Mouse (Mus musculus) left cerebral cortex, postnatal 10 days (tissue): ENCODE measurements around the gene Golga4. TPM values are rescaled to one million over a fixed set of nuclear protein-coding genes. Genes with fewer than 3 reads are reported as not detected.

Experiments
- DNase-seq, 2 experiments: peaks; one replicate each; pipeline ENCODE4 v3.0.0; 2021 to 2022; ENCODE audit warnings: low spot score in 2 of 2, mixed read lengths in 1 of 2; ENCODE audit errors: extremely low spot score in 1 of 2
- intact Hi-C: fragments of 180-260 bp; cut with DNase I; formaldehyde crosslinking; loops from one replicate; pipeline ENCODE4 v1.15.1; 2025
- total RNA-seq, 2 experiments: library from RNA; stranded (reverse); gene quantifications; 2 replicates each; pipeline ENCODE4 v1.2.3; 2021

Gene Golga4
- total RNA-seq, result 10 to 100 TPM; 73.5 to 74.4 TPM

GRCm38 (mm10) chr9:118506020-118506403 lies at the start of gene Golga4:
TSS of gene Golga4 (plus strand) at chr9:118506267.
- peak; percentile 90 to 94 for DNase-seq
- intact Hi-C loops, result no loop called here

- intact Hi-C loops, result no loop called here
- DNase-seq, result no peak
Observed at GRCm38 (mm10) chr9:118456405-118456804, 49.7 kb upstream of the Golga4 start.

GRCm38 (mm10) chr9:118458039-118458438 lies 48.0 kb upstream of the Golga4 start:
- intact Hi-C loops, result no loop called here
- no peak for DNase-seq

- no peak for DNase-seq
- intact Hi-C loops, result no loop called here
Observed at GRCm38 (mm10) chr9:118464031-118464430, 42.0 kb upstream of the Golga4 start.

GRCm38 (mm10) chr9:118468301-118468700 lies 37.8 kb upstream of the Golga4 start:
- no peak for DNase-seq
- intact Hi-C loops, result no loop called here

GRCm38 (mm10) chr9:118469272-118469671 lies 36.8 kb upstream of the Golga4 start:
- intact Hi-C loops, result no loop called here
- no peak for DNase-seq

GRCm38 (mm10) chr9:118471296-118471695 lies 34.8 kb upstream of the Golga4 start:
- DNase-seq, result no peak
- intact Hi-C loops, result no loop called here

- DNase-seq, result no peak
- intact Hi-C loops, result no loop called here
Observed at GRCm38 (mm10) chr9:118476211-118476765, 29.8 kb upstream of the Golga4 start.

- intact Hi-C loops, result no loop called here
- no peak for DNase-seq
Observed at GRCm38 (mm10) chr9:118476766-118477271, 29.2 kb upstream of the Golga4 start.

- intact Hi-C loops, result no loop called here
- DNase-seq, result no peak
Observed at GRCm38 (mm10) chr9:118477281-118477931, 28.7 kb upstream of the Golga4 start.

GRCm38 (mm10) chr9:118477961-118478360 lies 28.1 kb upstream of the Golga4 start, which contains the start of gene Eomes:
TSS of gene Eomes (plus strand) at chr9:118478212.
- DNase-seq, result no peak
- intact Hi-C loops, result no loop called here

- intact Hi-C loops, result no loop called here
Observed at GRCm38 (mm10) chr9:118478458-118478838, 27.6 kb upstream of the Golga4 start.

GRCm38 (mm10) chr9:118478839-118479507 lies 27.1 kb upstream of the Golga4 start:
- DNase-seq, result peak in 1 of 2 experiments; percentile 36
- intact Hi-C loops, result no loop called here

More at GRCm38 (mm10) chr9:118478458-118478838, 27.6 kb upstream of the Golga4 start:
- DNase-seq, result no peak

- DNase-seq, result no peak
- intact Hi-C loops, result no loop called here
Observed at GRCm38 (mm10) chr9:118479508-118480291, 26.4 kb upstream of the Golga4 start.

- intact Hi-C loops, result no loop called here
- DNase-seq, result no peak
Observed at GRCm38 (mm10) chr9:118480292-118480690, 25.8 kb upstream of the Golga4 start.

- no peak for DNase-seq
- intact Hi-C loops, result no loop called here
Observed at GRCm38 (mm10) chr9:118482210-118482609, 23.9 kb upstream of the Golga4 start.

- DNase-seq, result no peak
- intact Hi-C loops, result loop anchor here (5.0 kb wide), 1 partner anchor 389 kb away; no protein-coding TSS in a partner anchor
Observed at GRCm38 (mm10) chr9:118486361-118487095, 19.5 kb upstream of the Golga4 start.

GRCm38 (mm10) chr9:118487096-118487395 lies 19.0 kb upstream of the Golga4 start:
- intact Hi-C loops, result loop anchor here (5.0 kb wide), 1 partner anchor 390 kb away; no protein-coding TSS in a partner anchor

GRCm38 (mm10) chr9:118487636-118488035 lies 18.4 kb upstream of the Golga4 start:
- DNase-seq, result no peak

More at GRCm38 (mm10) chr9:118487096-118487395, 19.0 kb upstream of the Golga4 start:
- DNase-seq, result no peak

More at GRCm38 (mm10) chr9:118487636-118488035, 18.4 kb upstream of the Golga4 start:
- intact Hi-C loops, result loop anchor here (2.0 to 5.0 kb wide), 2 partner anchors 390 to 435 kb away; no protein-coding TSS in a partner anchor
